Mouse (Mus musculus) liver, adult 2 months (tissue): ENCODE measurements around the gene Rab1b. TPM values are rescaled to one million over a fixed set of nuclear protein-coding genes. Genes with fewer than 3 reads are reported as not detected.
"Not testable (repeated sequence)": the region's sequence is repeated elsewhere in the genome, so short reads cannot be mapped to it uniquely, and the experiment has no call there.

Source experiments
- DNase-seq: peaks from one replicate; pipeline ENCODE4 v3.0.0-alpha.2; 2011; ENCODE audit warnings: low read depth, low spot score; ENCODE audit errors: extremely low read depth
- H3K27ac ChIP-seq: fragments of 200-500 bp; replicated peaks from 2 replicates; pipeline ENCODE4 v1.5.1; 2012; ENCODE audit warnings: low read depth, mild to moderate bottlenecking, control low read depth, inconsistent platforms, low read length; ENCODE audit not compliant: insufficient read depth
- H3K27me3 ChIP-seq: fragments of 200-500 bp; 2 replicates; pipeline ENCODE4 v1.6.1; 2012; ENCODE audit warnings: mild to moderate bottlenecking, moderate library complexity, low read length, inconsistent platforms; ENCODE audit not compliant: control insufficient read depth, insufficient read depth
- H3K36me3 ChIP-seq: fragments of 200-500 bp; 2 replicates; pipeline ENCODE4 v1.6.1; 2012; ENCODE audit warnings: low read length, inconsistent platforms; ENCODE audit not compliant: control insufficient read depth, insufficient read depth
- H3K4me1 ChIP-seq: fragments of 200-500 bp; 2 replicates; pipeline ENCODE4 v1.6.1; 2011; ENCODE audit warnings: low read length; ENCODE audit not compliant: control insufficient read depth, insufficient read depth
- H3K4me3 ChIP-seq: fragments of 200-500 bp; 2 replicates; pipeline ENCODE4 v1.5.1; 2011; ENCODE audit warnings: low read depth, mild to moderate bottlenecking, control low read depth, low read length, moderate library complexity; ENCODE audit not compliant: insufficient read depth
- H3K79me2 ChIP-seq: fragments of 200-500 bp; 2 replicates; pipeline ENCODE4 v1.6.1; 2012; ENCODE audit warnings: inconsistent platforms, mild to moderate bottlenecking, low read length, moderate library complexity; ENCODE audit not compliant: control insufficient read depth, insufficient read depth
- H3K9ac ChIP-seq: fragments of 200-500 bp; 2 replicates; pipeline ENCODE4 v1.6.1; 2012; ENCODE audit warnings: low read depth, mild to moderate bottlenecking, control low read depth, inconsistent platforms, low read length
- CTCF ChIP-seq: fragments of 200-500 bp; IDR thresholded peaks from 2 replicates; pipeline ENCODE4 v1.5.1; 2011; ENCODE audit warnings: low read depth, low read length, control low read depth
- POLR2A ChIP-seq: fragments of 200-500 bp; IDR thresholded peaks from 2 replicates; pipeline ENCODE4 v1.6.1; 2011; ENCODE audit warnings: low read length, control low read depth; ENCODE audit not compliant: insufficient read depth; ENCODE audit errors: extremely low read depth
- WGBS: fragments of 180-500 bp; shearing (Covaris S2); methylation state at CpG from one replicate; pipeline ENCODE4 v1.1.7; 2018; 5-methylcytosine and 5-hydroxymethylcytosine counted together
- polyA plus RNA-seq: library from polyadenylated mRNA; depleted of rRNA; stranded (reverse); fragments of >200 nt; gene quantifications from 2 replicates; pipeline ENCODE4 v1.2.3, GENCODE M21; 2012; rRNA removed
- total RNA-seq: library from RNA; depleted of rRNA; stranded (reverse); fragments of >200 nt; gene quantifications from 2 replicates; pipeline ENCODE4 v1.2.3, GENCODE M21; 2014; rRNA removed

The Rab1b gene
- total RNA-seq, result 82.1 and 98.7 TPM in 2 replicates
- 165 and 169 TPM in 2 replicates for polyA plus RNA-seq

DNA sequence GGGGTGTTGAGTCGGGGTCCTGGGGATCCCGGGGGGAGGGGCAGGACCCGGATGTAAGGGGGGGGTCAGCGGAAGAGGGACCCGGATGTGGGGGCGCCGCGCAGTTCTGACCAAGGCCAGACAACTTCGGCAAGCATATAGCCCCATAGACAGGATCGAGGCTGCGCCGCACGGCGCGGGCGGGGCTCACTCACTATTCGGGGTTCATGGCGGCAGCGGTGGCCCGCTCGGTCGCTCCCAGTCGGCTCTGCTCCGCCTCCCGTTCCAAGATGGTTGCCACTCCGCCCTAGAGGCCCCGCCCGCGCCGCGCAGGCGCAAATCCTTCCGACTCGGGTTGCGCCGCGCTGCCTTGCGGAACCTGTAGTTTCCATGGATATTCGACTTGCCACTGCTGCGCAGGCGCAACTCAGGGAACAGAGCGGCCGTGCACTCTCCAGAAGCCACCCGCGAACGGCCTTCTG, at the start of gene Rab1b:
Rab1b (minus strand) TSS at position 342 of the 461 bp plus-strand sequence.
- H3K4me3 ChIP-seq, result peak within 1 kb of the TSS; percentile 99
- TF ChIP-seq CTCF (no peak), POLR2A (0 out of 2 replicates have a peak, but pooled peaks have one; percentile 25)
- H3K79me2 ChIP-seq, result no peaks in the 10 kb centered on the region; the same call in 1 of the 2 replicates
- DNase-seq, result peak; percentile 88
- under 1% methylated on average over 46 of the region's 46 CpGs for WGBS
- peaks cover 3% of the 10 kb centered on the region for H3K4me1 ChIP-seq
- peaks cover 14% of the 10 kb centered on the region; the same call in 1 of the 2 replicates for H3K36me3 ChIP-seq
- no peaks in the 10 kb centered on the region for H3K27me3 ChIP-seq
- H3K9ac ChIP-seq, result peak within 1 kb of the TSS; percentile 99
- peak within 1 kb of the TSS; percentile 99 for H3K27ac ChIP-seq

DNA sequence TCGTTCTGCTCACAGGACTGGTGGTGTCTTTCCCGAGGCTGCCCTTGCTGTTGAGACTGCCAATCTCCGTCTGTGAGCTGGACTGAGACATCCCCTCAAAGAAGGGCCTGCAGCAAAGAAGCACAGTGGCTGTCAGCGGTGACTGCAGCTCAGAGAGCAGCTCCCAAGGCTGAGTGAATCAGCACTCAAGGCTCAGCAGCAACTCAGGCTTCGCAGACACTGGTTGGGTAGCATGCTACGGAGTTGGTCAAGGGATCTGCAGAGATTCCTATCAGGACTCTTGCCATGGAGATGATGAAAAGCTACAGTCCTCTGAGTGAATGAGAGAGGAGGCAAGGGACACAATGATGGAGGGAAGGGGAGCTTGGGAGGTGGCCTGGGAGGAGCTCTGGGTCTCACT, 45.4 kb upstream of the Rab1b start:
- no peaks in the 10 kb centered on the region for H3K27me3 ChIP-seq
- H3K79me2 ChIP-seq, result no peaks in the 10 kb centered on the region
- H3K36me3 ChIP-seq, result no peaks in the 10 kb centered on the region
- H3K4me1 ChIP-seq, result no peaks in the 10 kb centered on the region
- DNase-seq, result no peak
- H3K9ac ChIP-seq, result no peak overlapping the region
- no peak for TF ChIP-seq CTCF
- no peak overlapping the region for H3K4me3 ChIP-seq
- WGBS, result 93% methylated on average over 6 of the region's 6 CpGs
- H3K27ac ChIP-seq, result no peak overlapping the region

DNA sequence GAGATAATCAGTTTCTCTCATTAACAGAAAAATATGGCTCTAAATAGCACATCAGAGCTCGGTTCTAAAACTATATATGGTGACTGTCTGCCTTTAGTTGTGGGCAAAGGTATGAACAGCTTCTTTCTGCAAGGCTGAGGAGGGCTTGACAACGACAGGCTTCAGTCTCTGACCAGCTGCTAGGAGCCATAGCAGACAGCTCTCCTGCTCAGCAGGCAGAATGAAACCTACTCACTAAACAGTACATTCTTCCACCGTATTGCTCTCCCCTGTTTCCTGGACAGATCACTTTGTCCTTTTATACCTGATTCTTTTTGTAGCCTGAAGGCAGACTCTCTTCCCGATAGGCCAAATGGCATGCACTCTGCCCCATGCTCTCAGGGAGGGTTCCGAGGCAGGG, 44.9 kb upstream of the Rab1b start:
- TF ChIP-seq POLR2A, result no peak
- Histone ChIP-seq H3K27ac (no peak overlapping the region), H3K4me1 (no peaks in the 10 kb centered on the region), H3K27me3 (no peaks in the 10 kb centered on the region), H3K36me3 (no peaks in the 10 kb centered on the region), H3K79me2 (no peaks in the 10 kb centered on the region), H3K9ac (no peak overlapping the region), H3K4me3 (no peak overlapping the region)
- WGBS, result 86% methylated on average over 5 of the region's 5 CpGs
- no peak for DNase-seq

DNA sequence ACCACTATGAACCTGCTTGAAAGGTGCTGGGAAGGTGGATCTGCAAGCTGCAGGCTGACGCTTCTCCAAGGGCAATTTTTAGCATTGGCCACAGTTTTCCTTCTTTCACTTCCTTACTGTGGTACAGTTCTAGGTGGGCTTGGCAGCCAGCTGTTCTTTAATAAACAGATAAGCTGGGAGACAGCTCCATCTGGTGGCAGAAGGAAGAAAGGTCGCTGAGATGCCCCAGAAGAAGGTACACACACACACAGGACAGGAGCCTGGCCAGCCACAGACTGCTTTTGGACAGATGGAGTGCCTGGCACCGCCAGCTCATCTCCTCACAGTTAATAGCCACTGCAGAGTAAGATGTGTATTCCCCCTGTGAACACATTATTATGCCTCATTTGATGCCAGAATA, 44.5 kb upstream of the Rab1b start:
- peak; percentile 6 for DNase-seq
- H3K79me2 ChIP-seq, result no peaks in the 10 kb centered on the region
- H3K4me3 ChIP-seq, result no peak overlapping the region
- no peaks in the 10 kb centered on the region for H3K27me3 ChIP-seq
- H3K27ac ChIP-seq, result no peak overlapping the region
- H3K4me1 ChIP-seq, result no peaks in the 10 kb centered on the region
- no peak for TF ChIP-seq POLR2A
- peak; percentile 54 for TF ChIP-seq CTCF
- WGBS, result 49% methylated on average over 3 of the region's 3 CpGs
- no peaks in the 10 kb centered on the region for H3K36me3 ChIP-seq
- no peak overlapping the region for H3K9ac ChIP-seq

DNA sequence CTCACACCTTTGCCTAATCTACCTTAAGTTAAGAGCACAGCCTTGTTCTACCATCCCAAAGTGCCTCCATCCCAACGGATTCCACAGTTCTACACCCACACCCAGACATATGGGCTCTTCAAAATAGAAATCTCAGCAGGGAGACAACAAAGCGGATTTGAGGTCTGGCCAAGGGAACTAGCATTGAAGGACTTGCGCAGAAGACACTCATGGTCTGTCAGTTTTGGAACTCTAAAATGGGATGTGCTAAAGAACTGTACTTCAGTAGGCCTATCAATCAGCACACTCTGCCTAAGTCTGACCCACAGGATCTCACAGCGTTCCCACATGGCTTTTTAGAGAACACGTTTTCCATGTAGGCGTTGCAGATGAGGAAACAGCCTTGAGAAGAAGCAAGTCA, 43.5 kb upstream of the Rab1b start:
- Histone ChIP-seq H3K79me2 (no peaks in the 10 kb centered on the region), H3K27me3 (no peaks in the 10 kb centered on the region), H3K4me1 (no peaks in the 10 kb centered on the region), H3K27ac (no peak overlapping the region), H3K9ac (no peak overlapping the region), H3K36me3 (no peaks in the 10 kb centered on the region), H3K4me3 (no peak overlapping the region)
- 95% methylated on average over 6 of the region's 6 CpGs for WGBS
- DNase-seq, result no peak
- TF ChIP-seq POLR2A (no peak), CTCF (no peak)

DNA sequence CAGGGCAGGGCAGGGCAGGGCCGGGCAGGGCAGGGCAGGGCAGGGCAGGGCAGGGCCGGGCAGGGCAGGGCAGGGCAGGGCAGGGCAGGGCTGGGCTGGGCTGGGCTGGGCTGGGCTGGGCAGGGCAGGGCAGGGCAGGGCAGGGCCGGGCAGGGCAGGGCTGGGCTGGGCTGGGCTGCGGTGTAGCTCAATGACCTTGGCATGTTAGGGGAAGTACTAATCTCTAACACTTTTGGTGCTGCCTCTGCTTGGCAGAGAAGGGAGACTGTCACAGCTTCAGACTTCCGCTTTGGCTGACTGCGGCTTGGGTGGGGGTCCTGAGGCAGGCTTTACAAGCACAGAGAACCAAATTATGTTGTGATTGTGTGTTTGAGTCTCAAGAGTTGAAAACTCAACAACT, 42.2 kb upstream of the Rab1b start:
- not testable (repeated sequence) for H3K9ac ChIP-seq, H3K36me3 ChIP-seq, DNase-seq, H3K4me3 ChIP-seq, H3K79me2 ChIP-seq, H3K27ac ChIP-seq, H3K27me3 ChIP-seq, H3K4me1 ChIP-seq
- 90% methylated on average over 5 of the region's 6 CpGs for WGBS
